Mouse (Mus musculus) small intestine, adult 2 months (tissue): ENCODE data around the gene Arl4c.

Source experiments
- CTCF ChIP-seq: fragments of 200-500 bp; IDR thresholded peaks from 2 replicates; pipeline ENCODE4 v1.5.1; 2012; ENCODE audit warnings: low read depth, mild to moderate bottlenecking, control low read depth, inconsistent platforms, low read length, moderate library complexity, mixed read lengths; ENCODE audit not compliant: insufficient replicate concordance, insufficient read length; ENCODE audit errors: extremely low read depth
- POLR2A ChIP-seq: fragments of 200-500 bp; IDR thresholded peaks from 2 replicates; pipeline ENCODE4 v1.6.1; 2012; ENCODE audit warnings: low read depth, mild to moderate bottlenecking, control low read depth, inconsistent platforms, low read length, moderate library complexity

DNA sequence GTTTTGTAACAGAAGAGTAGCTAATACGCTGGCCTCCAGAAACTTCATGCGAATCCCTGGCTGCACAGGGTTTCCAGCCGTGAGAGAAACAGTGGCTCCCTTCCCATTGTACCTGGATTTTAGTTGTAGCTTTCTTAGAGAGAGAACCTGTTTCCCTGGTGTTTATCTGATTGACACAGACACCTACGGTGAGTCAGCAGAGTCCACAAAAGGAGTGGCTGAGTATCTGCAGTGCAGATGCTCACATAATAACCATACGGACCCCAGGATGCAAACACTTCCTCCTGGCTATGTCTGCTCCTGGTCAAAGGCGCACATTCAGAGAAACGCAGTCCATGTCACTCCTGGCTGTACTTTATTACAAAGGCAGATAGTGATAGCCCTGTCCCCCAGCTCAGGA, 48.6 kb upstream of the Arl4c start:
- TF ChIP-seq CTCF (no peak), POLR2A (no peak)
